Mouse (Mus musculus): ENCODE results near the gene Tex2. TPM values are rescaled to one million over a fixed set of nuclear protein-coding genes. Genes with fewer than 3 reads are reported as not detected.

Tex2 gene
- polyA plus RNA-seq, 1 experiment from 2014 or later: 17.1 TPM

DNA sequence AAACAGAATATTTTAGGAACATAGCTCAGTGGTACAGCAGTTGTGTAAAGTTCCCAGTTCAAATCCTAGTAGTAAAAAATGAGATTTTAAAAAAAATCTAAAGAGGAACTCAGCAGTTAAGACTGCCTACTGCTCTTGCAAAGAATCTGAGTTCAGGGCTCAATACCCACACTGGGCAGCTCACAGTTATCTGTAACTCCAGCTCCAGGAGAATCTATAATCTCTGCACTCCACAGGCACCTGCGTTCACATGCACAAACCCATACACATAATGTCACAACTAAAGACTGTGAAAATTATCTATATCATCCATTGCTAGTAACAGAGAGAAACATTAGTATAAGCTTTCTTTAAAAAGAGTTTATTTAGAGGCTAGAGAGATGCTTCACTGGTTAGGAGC lies 152.6 kb downstream of the Tex2 start:
- Histone ChIP-seq H3K4me2 (replicated peaks; ENCODE audit: low read depth) (no peak overlapping the region), H3K27me3 (replicated peaks; ENCODE audit: control insufficient read depth, insufficient read depth, low read length) (no peaks in the 10 kb centered on the region), H3K9me3 (ENCODE audit: control insufficient read depth) (no peaks in the 10 kb centered on the region), H3K27ac (ENCODE audit: low read depth, low read length) (no peak overlapping the region), H3K4me1 (replicated peaks; ENCODE audit: control insufficient read depth, insufficient read depth, low read length) (no peaks in the 10 kb centered on the region), H3K4me3 (ENCODE audit: low read depth, low read length) (no peak overlapping the region), H3K36me3 (ENCODE audit: control insufficient read depth, insufficient read depth) (no peaks in the 10 kb centered on the region; the same call in 1 of the 2 replicates), H3K9ac (ENCODE audit: low read depth, low read length) (no peak overlapping the region)
- no peak for TF ChIP-seq CTCF (IDR thresholded peaks at IDR 0.05; ENCODE audit: low read depth)
- ATAC-seq: no peak
- WGBS: 93% methylated on average over 1 of the region's 1 CpGs

DNA sequence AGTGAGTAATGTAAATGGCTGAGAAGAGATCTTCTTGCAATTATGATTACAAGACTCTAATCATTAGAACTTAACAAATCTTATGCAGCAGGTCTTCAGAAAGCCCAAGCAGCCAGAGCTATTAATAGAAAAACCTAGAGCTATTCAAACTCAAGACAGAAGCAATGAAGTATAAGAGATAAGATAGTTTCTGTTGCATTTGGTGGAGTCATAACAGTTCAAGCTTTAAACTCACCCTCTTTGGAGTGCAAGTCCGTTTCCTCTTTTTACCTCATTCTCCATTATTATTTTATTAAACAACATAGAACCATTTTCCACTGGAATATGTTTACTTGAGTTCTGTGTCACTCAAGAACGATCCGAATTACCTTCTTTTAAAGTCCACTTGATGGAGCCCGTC lies 154.7 kb downstream of the Tex2 start:
- 74% methylated on average over 4 of the region's 4 CpGs for WGBS
- ATAC-seq: no peak

More for the DNA sequence above, 154.7 kb downstream of the Tex2 start:
- H3K27me3 ChIP-seq (replicated peaks; ENCODE audit: control insufficient read depth, insufficient read depth, low read length): no peaks in the 10 kb centered on the region
- no peaks in the 10 kb centered on the region for H3K4me1 ChIP-seq (replicated peaks; ENCODE audit: control insufficient read depth, insufficient read depth, low read length)
- H3K9ac ChIP-seq (ENCODE audit: low read depth, low read length): no peak overlapping the region
- no peak overlapping the region for H3K4me3 ChIP-seq (ENCODE audit: low read depth, low read length)
- no peaks in the 10 kb centered on the region for H3K9me3 ChIP-seq (ENCODE audit: control insufficient read depth)
- H3K27ac ChIP-seq (ENCODE audit: low read depth, low read length): no peak overlapping the region
- no peak overlapping the region for H3K4me2 ChIP-seq (replicated peaks; ENCODE audit: low read depth)
- no peaks in the 10 kb centered on the region; the same call in 1 of the 2 replicates for H3K36me3 ChIP-seq (ENCODE audit: control insufficient read depth, insufficient read depth)
- no peak for TF ChIP-seq CTCF (IDR thresholded peaks at IDR 0.05; ENCODE audit: low read depth)

Other genes with a start within 250 kb of the Tex2 start
- 0.52 and 0.97 TPM in 2 replicates for gene Prr29, start 248.0 kb downstream of the Tex2 start, polyA plus RNA-seq (2015; fragmentation: Nextera tagmentation; extraction: Ambion mirVana)
- 14.2 and 15.4 TPM in 2 replicates for gene Icam2, start 225.3 kb downstream of the Tex2 start, polyA plus RNA-seq (2015; fragmentation: Nextera tagmentation; extraction: Ambion mirVana)
- gene Ern1, start 125.6 kb downstream of the Tex2 start, polyA plus RNA-seq (2015; fragmentation: Nextera tagmentation; extraction: Ambion mirVana): 1.6 and 2.9 TPM in 2 replicates
- 25.9 and 26.1 TPM in 2 replicates for gene Pecam1, start 137.2 kb upstream of the Tex2 start, polyA plus RNA-seq (2015; fragmentation: Nextera tagmentation; extraction: Ambion mirVana)
- gene Milr1, start 137.8 kb upstream of the Tex2 start, polyA plus RNA-seq (2015; fragmentation: Nextera tagmentation; extraction: Ambion mirVana): 1.3 and 1.9 TPM in 2 replicates
- 12.9 and 13.3 TPM in 2 replicates for gene Polg2, start 166.1 kb upstream of the Tex2 start, polyA plus RNA-seq (2015; fragmentation: Nextera tagmentation; extraction: Ambion mirVana)
- gene Ddx5, start 175.8 kb upstream of the Tex2 start, polyA plus RNA-seq (2015; fragmentation: Nextera tagmentation; extraction: Ambion mirVana): 163 and 183 TPM in 2 replicates
- 5.3 and 5.5 TPM in 2 replicates for gene Cep95, start 175.8 kb upstream of the Tex2 start, polyA plus RNA-seq (2015; fragmentation: Nextera tagmentation; extraction: Ambion mirVana)